Mouse (Mus musculus): ENCODE measurements around the gene Atp5f1. TPM values are rescaled to one million over a fixed set of nuclear protein-coding genes. Genes with fewer than 3 reads are reported as not detected.

The Atp5f1 gene
- polyA plus RNA-seq, 1 experiment = 358 TPM

DNA sequence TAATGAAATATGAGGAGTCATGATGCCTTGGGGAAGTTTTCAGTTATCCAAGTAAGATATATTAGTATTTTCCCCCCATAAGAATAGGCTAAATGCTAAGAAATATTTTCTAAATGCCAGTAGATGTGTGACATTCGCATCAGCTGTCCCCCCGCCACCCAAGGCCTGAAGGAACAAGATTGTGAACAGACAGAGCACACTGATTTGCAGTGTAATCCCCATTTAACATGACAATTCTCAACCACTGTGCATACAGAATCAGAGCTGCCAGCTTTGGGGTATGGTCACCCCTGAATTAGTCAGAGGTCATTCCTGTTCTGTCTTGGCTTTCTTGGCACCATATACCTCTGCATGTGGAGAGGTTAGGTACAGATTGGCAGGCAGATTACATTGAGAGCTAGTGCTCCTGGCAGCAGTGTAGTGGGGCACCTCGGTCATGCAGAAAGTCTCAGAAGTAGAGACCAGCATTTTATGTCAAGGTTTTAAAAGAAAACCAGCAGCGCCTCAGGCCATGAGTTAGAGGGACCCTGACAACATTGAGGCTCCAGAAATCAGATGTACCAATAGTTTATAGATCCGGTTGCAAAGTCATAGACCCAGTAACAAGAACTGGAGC, 12.0 kb upstream of the Atp5f1 start:
- TF ChIP-seq CTCF (IDR thresholded peaks at IDR 0.05; ENCODE audit: low read depth, low read length) (no peak), POLR2A (IDR thresholded peaks at IDR 0.05; ENCODE audit: borderline replicate concordance, low read depth, low read length) (no peak)
- Histone ChIP-seq H3K4me3 (ENCODE audit: insufficient read depth, low read length) (no peak overlapping the region), H3K4me1 (ENCODE audit: control insufficient read depth, insufficient read depth, low read length) (peaks cover 13% of the 10 kb centered on the region), H3K27ac (ENCODE audit: insufficient read depth, low read depth, low read length) (no peak overlapping the region)

DNA sequence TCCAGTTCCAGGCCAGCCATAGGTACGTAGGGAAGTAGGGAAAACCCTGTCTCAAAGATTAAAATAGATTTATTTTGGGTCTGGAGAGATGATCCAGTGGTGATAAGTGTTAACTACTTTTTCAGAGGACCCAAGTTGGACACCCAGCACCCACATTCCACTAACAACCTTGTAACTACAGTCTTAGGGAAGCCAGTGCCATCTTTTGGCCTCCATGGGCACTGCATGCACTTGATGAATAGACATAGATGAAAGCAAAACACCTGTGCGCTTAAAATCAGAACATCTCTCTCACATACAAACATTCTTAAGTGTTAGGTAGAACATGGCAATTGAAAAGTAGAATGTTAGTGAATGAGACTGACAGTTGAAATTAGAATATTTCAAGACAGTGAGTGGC, 801 bp upstream of the Atp5f1 start:
- no peak overlapping the region for H3K27ac ChIP-seq (ENCODE audit: insufficient read depth, low read depth, low read length)
- no peak for TF ChIP-seq CTCF (IDR thresholded peaks at IDR 0.05; ENCODE audit: low read depth, low read length)
- no peak for TF ChIP-seq POLR2A (IDR thresholded peaks at IDR 0.05; ENCODE audit: borderline replicate concordance, low read depth, low read length)

DNA sequence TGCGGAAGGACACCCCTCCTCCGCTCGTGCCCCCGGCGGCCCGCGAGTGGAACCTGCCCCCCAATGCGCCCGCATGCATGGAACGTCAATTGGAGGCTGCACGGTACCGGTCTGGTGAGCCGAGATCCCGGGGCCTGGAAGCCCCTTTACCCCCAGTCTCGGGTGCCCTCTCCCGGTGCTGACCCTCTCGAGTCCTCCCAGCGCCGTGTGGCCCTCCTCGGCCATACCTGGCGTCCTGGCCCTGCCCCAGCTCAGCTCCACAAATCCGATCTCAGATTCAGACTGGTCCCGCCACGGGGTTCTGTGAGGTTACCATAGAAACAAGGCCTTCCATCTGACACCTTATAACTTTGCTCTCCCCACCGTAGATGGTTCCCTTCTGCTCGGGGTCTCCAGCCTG, 314 bp downstream of the Atp5f1 start:
- peak overlapping the region; percentile 26 for H3K27ac ChIP-seq (ENCODE audit: insufficient read depth, low read depth, low read length)
- peak overlapping the region; percentile 98 for H3K4me3 ChIP-seq (ENCODE audit: insufficient read depth, low read length)
- H3K4me1 ChIP-seq (ENCODE audit: control insufficient read depth, insufficient read depth, low read length) = peaks cover 12% of the 10 kb centered on the region
- TF ChIP-seq CTCF (IDR thresholded peaks at IDR 0.05; ENCODE audit: low read depth, low read length) = no peak

More for the DNA sequence above, 801 bp upstream of the Atp5f1 start:
- peaks cover 12% of the 10 kb centered on the region for H3K4me1 ChIP-seq (ENCODE audit: control insufficient read depth, insufficient read depth, low read length)
- peak overlapping the region; percentile 98; the same call in 1 of the 2 replicates for H3K4me3 ChIP-seq (ENCODE audit: insufficient read depth, low read length)

DNA sequence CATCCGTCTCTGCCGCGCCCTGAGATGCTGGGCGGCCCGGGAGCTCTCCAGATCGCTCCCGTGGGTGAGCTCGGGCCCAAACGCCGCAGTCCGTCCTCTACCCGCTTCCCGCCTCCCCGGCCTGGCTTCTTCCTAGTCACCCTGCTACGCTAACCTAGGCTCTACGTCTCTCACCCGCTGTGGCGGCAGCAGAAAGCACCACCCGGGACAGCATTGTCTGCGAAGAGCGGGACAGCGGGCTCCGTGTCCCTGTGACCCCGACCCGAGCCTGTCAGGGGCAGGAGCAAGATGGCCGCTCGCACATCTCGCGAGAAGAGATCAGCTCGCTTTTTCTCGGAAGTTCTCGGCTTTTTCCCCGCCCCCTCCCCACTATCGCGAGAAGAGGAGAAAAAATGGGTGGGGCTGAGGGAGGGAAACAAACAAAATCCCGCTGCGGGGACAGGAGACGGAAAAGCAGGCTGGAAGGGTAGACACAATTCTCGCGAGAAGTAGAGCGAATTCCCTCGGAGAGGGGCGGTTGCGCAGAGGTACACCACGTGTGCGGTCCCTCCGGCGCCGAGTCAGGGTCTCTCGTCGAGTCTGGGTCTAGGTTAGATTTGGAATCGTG, 822 bp downstream of the Atp5f1 start, which contains the start of gene Wdr77:
Gene Wdr77, plus strand, starts transcription at position 396 of the 607 bp plus-strand sequence.
- peak within 1 kb of the TSS; percentile 89 for H3K27ac ChIP-seq (ENCODE audit: insufficient read depth, low read depth, low read length)
- peaks cover 12% of the 10 kb centered on the region for H3K4me1 ChIP-seq (ENCODE audit: control insufficient read depth, insufficient read depth, low read length)
- TF ChIP-seq CTCF (IDR thresholded peaks at IDR 0.05; ENCODE audit: low read depth, low read length) = no peak
- TF ChIP-seq POLR2A (IDR thresholded peaks at IDR 0.05; ENCODE audit: borderline replicate concordance, low read depth, low read length) = no peak; the same call in 1 of the 2 replicates
- peak within 1 kb of the TSS; percentile 100 for H3K4me3 ChIP-seq (ENCODE audit: insufficient read depth, low read length)

DNA sequence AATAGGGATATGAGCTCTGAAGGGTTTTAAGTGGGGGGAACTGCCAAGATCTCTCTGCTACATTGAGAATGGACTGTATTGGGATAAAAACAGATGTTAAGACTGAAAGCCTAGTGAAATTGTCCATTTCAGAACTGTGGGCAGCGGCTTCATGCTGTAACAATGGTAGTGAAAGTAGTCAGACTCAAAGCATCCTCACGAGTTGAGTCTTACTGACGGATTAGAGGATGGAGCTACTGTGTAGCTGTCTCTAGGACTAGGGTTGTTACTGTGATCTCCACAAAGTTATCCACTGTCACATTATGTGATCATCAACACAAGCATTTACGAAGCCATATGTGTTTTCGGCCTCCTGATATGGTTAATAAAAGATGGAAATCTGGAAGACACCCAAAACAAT, 1.7 kb downstream of the Atp5f1 start:
- Histone ChIP-seq H3K4me3 (ENCODE audit: insufficient read depth, low read length) (peak overlapping the region; percentile 100), H3K4me1 (ENCODE audit: control insufficient read depth, insufficient read depth, low read length) (peaks cover 12% of the 10 kb centered on the region), H3K27ac (ENCODE audit: insufficient read depth, low read depth, low read length) (no peak overlapping the region)
- TF ChIP-seq CTCF (IDR thresholded peaks at IDR 0.05; ENCODE audit: low read depth, low read length) (no peak), POLR2A (IDR thresholded peaks at IDR 0.05; ENCODE audit: borderline replicate concordance, low read depth, low read length) (no peak)

DNA sequence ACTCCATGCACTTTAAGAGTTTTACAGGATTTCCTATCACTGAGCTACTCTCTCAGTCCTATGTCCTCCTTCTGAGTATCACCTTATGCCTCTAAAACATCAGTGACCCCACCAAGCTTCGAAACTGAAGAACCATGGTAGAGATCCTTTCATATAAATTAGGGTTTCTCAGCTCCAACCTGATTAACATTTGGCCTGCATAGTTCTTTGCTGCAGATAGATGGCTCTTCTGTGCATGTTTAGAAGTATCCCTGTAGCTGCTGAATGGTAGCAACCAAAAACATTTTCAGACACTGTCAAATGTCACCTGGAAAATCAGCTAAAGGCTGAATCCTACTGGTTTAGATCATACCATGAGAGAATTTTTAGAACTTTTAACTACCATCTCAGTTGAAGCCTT, 2.7 kb downstream of the Atp5f1 start:
- TF ChIP-seq POLR2A (IDR thresholded peaks at IDR 0.05; ENCODE audit: borderline replicate concordance, low read depth, low read length) (no peak), CTCF (IDR thresholded peaks at IDR 0.05; ENCODE audit: low read depth, low read length) (no peak)
- Histone ChIP-seq H3K27ac (ENCODE audit: insufficient read depth, low read depth, low read length) (no peak overlapping the region), H3K4me1 (ENCODE audit: control insufficient read depth, insufficient read depth, low read length) (peaks cover 12% of the 10 kb centered on the region), H3K4me3 (ENCODE audit: insufficient read depth, low read length) (no peak overlapping the region)

DNA sequence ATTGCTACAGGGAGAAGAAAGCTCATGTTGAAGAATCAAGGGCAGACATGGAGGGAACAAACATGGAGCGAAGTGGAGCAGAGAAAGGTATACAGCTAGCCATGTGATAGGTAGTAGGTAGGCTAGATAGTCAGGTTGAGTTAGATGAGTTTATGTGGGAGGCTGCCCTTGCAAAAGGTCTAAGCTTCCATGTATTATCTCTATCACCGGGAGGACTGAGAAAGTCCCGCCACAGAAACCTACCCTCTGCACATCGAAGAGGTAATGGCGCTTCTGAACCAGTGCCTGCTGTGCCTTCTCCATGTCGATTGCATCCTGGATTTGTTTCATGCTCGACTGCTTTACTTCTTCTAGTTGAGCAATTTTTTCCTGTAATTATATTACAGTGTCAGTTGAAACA, 8.6 kb downstream of the Atp5f1 start:
- H3K4me3 ChIP-seq (ENCODE audit: insufficient read depth, low read length) = no peak overlapping the region
- peaks cover 10% of the 10 kb centered on the region for H3K4me1 ChIP-seq (ENCODE audit: control insufficient read depth, insufficient read depth, low read length)
- H3K27ac ChIP-seq (ENCODE audit: insufficient read depth, low read depth, low read length) = no peak overlapping the region
- no peak for TF ChIP-seq POLR2A (IDR thresholded peaks at IDR 0.05; ENCODE audit: borderline replicate concordance, low read depth, low read length)

DNA sequence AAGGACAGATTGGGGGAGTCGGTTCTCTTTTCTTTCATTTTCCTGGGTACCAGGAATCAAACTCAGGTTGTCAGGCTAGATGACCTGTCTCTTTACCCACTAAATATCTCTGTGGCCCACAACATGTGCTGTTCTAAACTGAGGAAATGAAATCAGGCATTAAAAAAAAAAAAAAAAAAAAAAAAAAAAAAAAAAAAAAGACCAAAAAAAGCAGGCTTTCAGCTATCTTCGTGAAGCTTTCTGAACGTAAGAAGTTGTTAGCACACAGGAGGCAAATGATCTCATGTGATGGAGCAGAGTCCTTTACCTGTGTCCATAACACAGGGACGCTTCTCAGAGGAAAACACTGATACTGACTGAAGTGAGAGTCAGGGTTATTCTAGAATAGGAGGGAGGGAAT, 23.8 kb downstream of the Atp5f1 start:
- H3K27ac ChIP-seq (ENCODE audit: insufficient read depth, low read depth, low read length) = no peak overlapping the region
- H3K4me3 ChIP-seq (ENCODE audit: insufficient read depth, low read length) = no peak overlapping the region
- no peak for TF ChIP-seq CTCF (IDR thresholded peaks at IDR 0.05; ENCODE audit: low read depth, low read length)
- H3K4me1 ChIP-seq (ENCODE audit: control insufficient read depth, insufficient read depth, low read length) = peaks cover 12% of the 10 kb centered on the region

DNA sequence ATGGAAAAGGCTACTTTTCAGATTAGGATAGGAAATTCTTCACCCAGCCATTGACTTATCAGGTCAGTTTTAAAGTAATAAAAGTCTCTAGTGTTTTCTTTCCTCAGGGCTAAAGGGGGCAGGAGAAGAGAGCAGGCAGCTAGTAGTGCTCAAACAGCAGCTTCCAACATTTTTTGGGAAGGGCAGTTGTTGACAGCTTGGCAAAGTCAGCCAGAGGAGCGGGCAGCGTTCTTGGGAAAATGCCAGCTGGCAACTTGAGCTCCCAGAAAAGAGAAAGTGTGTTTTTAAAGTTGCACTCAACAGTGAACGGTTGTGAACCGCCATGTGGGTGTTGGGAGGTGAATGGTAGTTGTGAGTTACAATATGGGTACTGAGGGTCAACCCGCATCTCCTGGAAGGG, 24.9 kb downstream of the Atp5f1 start:
- no peak for TF ChIP-seq CTCF (IDR thresholded peaks at IDR 0.05; ENCODE audit: low read depth, low read length)
- TF ChIP-seq POLR2A (IDR thresholded peaks at IDR 0.05; ENCODE audit: borderline replicate concordance, low read depth, low read length) = no peak
- Histone ChIP-seq H3K27ac (ENCODE audit: insufficient read depth, low read depth, low read length) (no peak overlapping the region), H3K4me1 (ENCODE audit: control insufficient read depth, insufficient read depth, low read length) (peaks cover 14% of the 10 kb centered on the region), H3K4me3 (ENCODE audit: insufficient read depth, low read length) (no peak overlapping the region)

DNA sequence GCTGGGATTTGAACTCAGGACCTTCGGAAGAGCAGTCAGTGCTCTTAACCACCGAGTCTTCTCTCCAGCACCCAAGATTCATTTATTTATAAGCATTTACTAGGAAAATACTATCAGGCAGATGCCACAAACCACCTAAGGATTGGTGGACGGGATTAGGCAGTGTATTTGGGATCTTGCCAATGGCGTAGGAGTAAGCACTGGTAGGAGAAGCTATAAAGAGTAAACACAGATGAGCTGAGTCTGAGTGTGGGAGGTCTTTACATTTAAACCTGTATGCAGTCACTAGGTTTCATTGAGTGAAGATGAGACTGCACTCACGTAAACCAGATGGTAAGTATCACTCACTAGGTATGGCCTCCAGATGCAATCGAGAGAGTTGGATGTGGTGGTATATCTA, 26.0 kb downstream of the Atp5f1 start:
- Histone ChIP-seq H3K27ac (ENCODE audit: insufficient read depth, low read depth, low read length) (no peak overlapping the region), H3K4me1 (ENCODE audit: control insufficient read depth, insufficient read depth, low read length) (peaks cover 17% of the 10 kb centered on the region)
- no peak for TF ChIP-seq CTCF (IDR thresholded peaks at IDR 0.05; ENCODE audit: low read depth, low read length)
- no peak for TF ChIP-seq POLR2A (IDR thresholded peaks at IDR 0.05; ENCODE audit: borderline replicate concordance, low read depth, low read length)

More for the DNA sequence above, 26.0 kb downstream of the Atp5f1 start:
- no peak overlapping the region for H3K4me3 ChIP-seq (ENCODE audit: insufficient read depth, low read length)
